Mouse (Mus musculus) forebrain, embryonic 14.5 days (tissue): ENCODE measurements around the gene Msrb1. TPM values are rescaled to one million over a fixed set of nuclear protein-coding genes. Genes with fewer than 3 reads are reported as not detected.

Experiments used
- ATAC-seq: fragments of 200-750 bp; cut with Nextera tagmentation; 2 replicates; pipeline ENCODE4 v1.8.0; 2017; ENCODE audit warnings: mild to moderate bottlenecking, moderate library complexity
- DNase-seq: peaks from one replicate; pipeline ENCODE4 v3.0.0-alpha.2; 2015; ENCODE audit warnings: low spot score
- H3K27ac ChIP-seq: fragments of 300-500 bp; sonication (generic); 2 replicates; pipeline ENCODE4 v1.5.1; 2014; ENCODE audit warnings: low read depth, mild to moderate bottlenecking, control low read depth, low read length, moderate library complexity
- H3K27me3 ChIP-seq: fragments of 300-500 bp; sonication (generic); replicated peaks from 2 replicates; pipeline ENCODE4 v1.6.1; 2014; ENCODE audit warnings: low read length, control low read depth, mixed read lengths; ENCODE audit not compliant: control insufficient read depth, insufficient read depth
- H3K36me3 ChIP-seq: fragments of 300-500 bp; sonication (generic); 2 replicates; pipeline ENCODE4 v1.6.1; 2014; ENCODE audit warnings: low read length, control low read depth; ENCODE audit not compliant: control insufficient read depth, insufficient read depth
- H3K4me1 ChIP-seq: fragments of 300-500 bp; sonication (generic); 2 replicates; pipeline ENCODE4 v1.6.1; 2014; ENCODE audit warnings: antibody characterized with exemption, low read length, control low read depth; ENCODE audit not compliant: control insufficient read depth, insufficient read depth
- H3K4me2 ChIP-seq: fragments of 300-500 bp; sonication (generic); 2 replicates; pipeline ENCODE4 v1.6.1; 2014; ENCODE audit warnings: mild to moderate bottlenecking, control low read depth, low read length
- H3K4me3 ChIP-seq: fragments of 300-500 bp; sonication (generic); 2 replicates; pipeline ENCODE4 v1.5.1; 2014; ENCODE audit warnings: low read depth, low read length, control low read depth
- H3K9ac ChIP-seq: fragments of 300-500 bp; sonication (generic); 2 replicates; pipeline ENCODE4 v1.6.1; 2014; ENCODE audit warnings: mild to moderate bottlenecking, low read length, control low read depth, moderate library complexity
- H3K9me3 ChIP-seq: fragments of 300-500 bp; sonication (generic); replicated peaks from 2 replicates; pipeline ENCODE4 v1.6.1; 2016; ENCODE audit warnings: low read length, control low read depth, mixed read lengths; ENCODE audit not compliant: control insufficient read depth
- WGBS: fragments of 180-500 bp; shearing (Covaris S2); extraction: QIAGEN DNeasy Blood & Tissue Kit; methylation state at CpG from one replicate; pipeline ENCODE4 v1.1.7; 2014; 5-methylcytosine and 5-hydroxymethylcytosine counted together
- polyA plus RNA-seq: library from polyadenylated mRNA; unstranded; fragments of >200 nt; fragmentation: Nextera tagmentation; extraction: Ambion mirVana; gene quantifications from 2 replicates; pipeline ENCODE4 v1.2.1, GENCODE M21; 2014

The Msrb1 gene
- polyA plus RNA-seq, 1 experiment from 2014 or later, result 25.3 TPM

GRCm38 (mm10) chr17:24745526-24746497, 9.4 kb downstream of the Msrb1 start:
- WGBS, result 17% methylated on average over 7 of the region's 7 CpGs
- Histone ChIP-seq H3K9me3 (no peaks in the 10 kb centered on the region), H3K4me1 (no peaks in the 10 kb centered on the region), H3K9ac (no peak overlapping the region; the same call in 1 of the 2 replicates), H3K4me2 (no peak overlapping the region), H3K4me3 (no peak overlapping the region), H3K36me3 (no peaks in the 10 kb centered on the region), H3K27me3 (peaks cover 6% of the 10 kb centered on the region; the same call in 1 of the 2 replicates), H3K27ac (no peak overlapping the region)
- DNase-seq, result peak; percentile 94
- peak; percentile 82 for ATAC-seq

- no peak for ATAC-seq
Observed at GRCm38 (mm10) chr17:24746986-24747385, 10.5 kb downstream of the Msrb1 start.

GRCm38 (mm10) chr17:24751528-24751927, 15.1 kb downstream of the Msrb1 start:
- Histone ChIP-seq H3K36me3 (no peaks in the 10 kb centered on the region), H3K27ac (no peak overlapping the region), H3K27me3 (peaks cover 55% of the 10 kb centered on the region), H3K4me2 (no peak overlapping the region), H3K4me1 (peaks cover 8% of the 10 kb centered on the region), H3K9ac (no peak overlapping the region), H3K9me3 (no peaks in the 10 kb centered on the region), H3K4me3 (no peak overlapping the region)
- ATAC-seq (no peak), DNase-seq (no peak)
- WGBS, result 16% methylated on average over 4 of the region's 4 CpGs

More at GRCm38 (mm10) chr17:24746986-24747385, 10.5 kb downstream of the Msrb1 start:
- H3K27me3 ChIP-seq, result peaks cover 13% of the 10 kb centered on the region
- no peaks in the 10 kb centered on the region for H3K36me3 ChIP-seq
- no peaks in the 10 kb centered on the region for H3K9me3 ChIP-seq
- no peak overlapping the region for H3K4me3 ChIP-seq
- H3K4me2 ChIP-seq, result no peak overlapping the region
- 50% methylated on average over 4 of the region's 4 CpGs for WGBS
- no peak for DNase-seq
- no peak overlapping the region for H3K9ac ChIP-seq
- H3K27ac ChIP-seq, result no peak overlapping the region
- H3K4me1 ChIP-seq, result no peaks in the 10 kb centered on the region

GRCm38 (mm10) chr17:24752415-24753394, 16.3 kb downstream of the Msrb1 start, which contains the start of gene Hs3st6:
Gene Hs3st6, plus strand, starts transcription at chr17:24752988.
- peaks cover 8% of the 10 kb centered on the region for H3K4me1 ChIP-seq
- peak within 1 kb of the TSS; percentile 40 for H3K9ac ChIP-seq
- H3K4me3 ChIP-seq, result peak within 1 kb of the TSS; percentile 41
- no peaks in the 10 kb centered on the region for H3K36me3 ChIP-seq
- ATAC-seq (peak; percentile 85), DNase-seq (peak; percentile 29)
- no peaks in the 10 kb centered on the region for H3K9me3 ChIP-seq
- peak within 1 kb of the TSS; percentile 78 for H3K4me2 ChIP-seq
- no peak within 1 kb of the TSS for H3K27ac ChIP-seq
- WGBS, result 1% methylated on average over 65 of the region's 82 CpGs
- H3K27me3 ChIP-seq, result peaks cover 55% of the 10 kb centered on the region

GRCm38 (mm10) chr17:24757394-24757793, 21.0 kb downstream of the Msrb1 start:
- peaks cover 7% of the 10 kb centered on the region for H3K4me1 ChIP-seq

GRCm38 (mm10) chr17:24761121-24761520, 24.7 kb downstream of the Msrb1 start:
- no peak overlapping the region for H3K4me3 ChIP-seq
- H3K9ac ChIP-seq, result no peak overlapping the region
- 0 out of 2 replicates have a peak, but pooled peaks cover under 1% of the 10 kb centered on the region for H3K27me3 ChIP-seq
- H3K4me1 ChIP-seq, result no peaks in the 10 kb centered on the region
- H3K4me2 ChIP-seq, result no peak overlapping the region
- H3K27ac ChIP-seq, result no peak overlapping the region
- H3K9me3 ChIP-seq, result no peaks in the 10 kb centered on the region
- no peaks in the 10 kb centered on the region for H3K36me3 ChIP-seq
- 56% methylated on average over 5 of the region's 5 CpGs for WGBS
- DNase-seq (no peak), ATAC-seq (no peak)

More at GRCm38 (mm10) chr17:24757394-24757793, 21.0 kb downstream of the Msrb1 start:
- no peak overlapping the region for H3K4me3 ChIP-seq
- H3K9me3 ChIP-seq, result no peaks in the 10 kb centered on the region
- ATAC-seq (no peak), DNase-seq (no peak)
- no peak overlapping the region for H3K27ac ChIP-seq
- peaks cover 37% of the 10 kb centered on the region for H3K27me3 ChIP-seq
- H3K9ac ChIP-seq, result no peak overlapping the region
- no peaks in the 10 kb centered on the region for H3K36me3 ChIP-seq
- H3K4me2 ChIP-seq, result no peak overlapping the region
- 100% methylated on average over 1 of the region's 1 CpGs for WGBS

GRCm38 (mm10) chr17:24765016-24765905, 28.8 kb downstream of the Msrb1 start:
- DNase-seq (peak; percentile 14), ATAC-seq (no peak)
- no peak overlapping the region for H3K27ac ChIP-seq
- H3K4me3 ChIP-seq, result no peak overlapping the region
- no peak overlapping the region for H3K4me2 ChIP-seq
- H3K36me3 ChIP-seq, result no peaks in the 10 kb centered on the region
- 56% methylated on average over 21 of the region's 22 CpGs for WGBS
- H3K9me3 ChIP-seq, result no peaks in the 10 kb centered on the region
- no peaks in the 10 kb centered on the region for H3K27me3 ChIP-seq
- no peaks in the 10 kb centered on the region for H3K4me1 ChIP-seq
- no peak overlapping the region for H3K9ac ChIP-seq
